Mouse (Mus musculus) mouse trophoblast stem cell (cell line): ENCODE measurements around the gene Esd.

Experiments used
- in situ Hi-C, 2 experiments: fragments of 300-500 bp; cut with MseI, MboI; formaldehyde crosslinking; loops; 2 replicates in 1 of 2; 3 replicates in 1 of 2; pipeline ENCODE4 v1.15.1; 2025

Gene Esd

DNA sequence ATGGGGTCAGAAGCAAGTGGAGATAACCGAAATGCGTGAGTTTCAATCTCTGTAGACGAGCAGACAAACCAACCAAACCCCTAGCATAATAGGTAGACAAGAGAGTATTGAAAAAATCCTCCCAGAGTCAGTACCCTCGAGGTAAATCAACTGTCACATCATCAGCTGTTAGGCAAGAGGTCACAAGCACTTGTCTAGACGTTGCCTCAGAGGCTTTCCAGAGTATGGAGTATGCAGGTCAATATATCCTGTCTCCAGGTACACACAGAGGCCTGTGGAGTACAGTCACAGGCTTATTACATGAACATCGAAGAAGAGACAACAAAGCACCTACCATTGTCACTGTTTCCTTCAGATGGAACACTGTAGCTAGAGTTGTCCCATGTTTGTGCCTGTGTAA lies 60.7 kb downstream of the Esd start:
- in situ Hi-C loops, result no loop called here

DNA sequence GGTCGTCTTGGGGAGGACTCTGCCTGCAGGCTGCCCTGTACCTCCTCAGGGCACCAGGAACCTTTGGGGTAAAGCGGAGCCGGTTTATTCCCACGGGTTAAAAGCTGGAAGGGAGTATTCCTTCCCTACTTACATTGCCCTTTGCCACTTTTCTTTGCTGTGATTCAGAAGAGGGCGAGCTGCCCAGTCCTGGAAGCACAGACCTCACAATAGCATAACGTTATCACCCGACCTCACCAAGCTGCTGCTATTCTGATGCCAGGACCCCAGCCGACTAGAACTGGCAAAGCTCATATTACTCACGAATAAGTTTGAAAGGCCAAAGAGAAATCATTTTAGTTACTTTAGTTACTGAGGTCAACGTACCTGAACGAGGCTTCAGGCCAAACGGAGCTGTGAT lies 62.8 kb downstream of the Esd start:
- in situ Hi-C loops, result no loop called here

DNA sequence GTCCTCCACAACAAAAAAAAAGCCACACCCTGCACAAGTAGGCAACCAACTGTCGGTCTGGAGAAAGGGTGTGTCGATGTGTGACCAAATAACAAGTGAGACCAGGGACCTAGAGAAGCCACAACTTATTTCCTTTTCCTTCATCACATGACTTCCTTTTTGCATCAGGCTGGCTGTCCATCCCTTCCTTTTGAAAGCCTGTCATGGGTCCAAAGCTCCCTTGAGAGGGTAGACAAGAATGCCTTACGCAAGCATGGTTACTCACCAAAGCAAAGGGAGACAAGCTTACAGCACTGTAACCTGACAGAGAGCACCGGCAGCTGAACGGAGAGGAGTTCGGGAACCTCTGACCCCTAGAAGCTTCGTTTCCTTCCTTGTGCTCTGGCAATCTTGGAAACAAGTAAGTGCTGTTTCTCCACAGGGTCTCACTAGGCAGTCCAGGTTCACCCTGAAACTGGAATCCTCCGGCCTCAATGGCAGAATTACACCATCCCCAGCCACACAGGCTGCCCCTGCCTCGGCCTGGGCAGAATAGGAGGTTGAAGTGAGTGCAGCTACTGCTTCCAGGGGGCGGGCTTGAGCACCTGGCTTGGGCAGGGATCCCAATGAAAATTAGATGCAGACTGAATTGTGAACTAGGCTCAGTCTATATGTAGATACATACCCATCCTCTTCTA lies 65.4 kb downstream of the Esd start:
- in situ Hi-C loops, result no loop called here

DNA sequence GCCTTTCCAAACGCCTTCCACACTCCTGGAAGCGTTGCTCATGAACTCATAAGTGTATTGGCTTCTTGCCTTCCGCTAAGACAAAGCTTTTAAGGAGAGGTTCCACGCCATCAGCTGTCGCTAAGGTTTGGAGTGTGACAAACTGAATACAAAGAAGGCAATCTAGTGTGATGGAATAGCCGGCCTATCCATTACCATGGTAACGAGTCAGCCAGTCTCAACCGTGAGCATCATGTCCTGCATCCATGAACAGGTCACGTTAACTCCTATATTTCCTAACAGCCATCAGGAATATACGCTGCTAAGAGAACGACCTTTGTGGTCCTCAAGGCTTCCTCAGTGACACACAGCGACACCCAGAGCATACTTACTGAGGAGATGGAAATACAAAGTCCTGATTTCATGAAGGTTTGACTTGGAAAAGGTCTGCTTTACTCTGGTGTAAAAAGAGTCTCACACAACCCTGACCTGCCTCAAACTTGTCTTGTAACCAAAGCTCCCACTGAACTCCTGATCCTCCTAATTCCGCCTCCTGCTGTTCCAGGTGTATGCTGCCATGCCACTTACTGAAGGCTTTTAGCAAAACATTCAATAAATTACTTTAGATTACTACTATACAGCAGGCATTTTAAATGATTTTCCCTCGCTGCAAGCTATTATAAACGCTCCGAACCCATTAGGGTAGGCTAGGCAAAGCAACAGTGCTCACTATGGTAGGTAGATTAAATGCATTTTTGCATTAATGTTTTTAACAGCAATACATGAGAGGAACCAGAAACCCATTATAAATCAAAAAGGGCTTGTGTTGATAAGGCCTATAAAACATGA lies 66.2 kb downstream of the Esd start:
- in situ Hi-C loops, result no loop called here
